Mouse (Mus musculus) thymus, postnatal 25 days (tissue): ENCODE results near the gene Ppp2ca.
"Not testable (repeated sequence)": the region's sequence is repeated elsewhere in the genome, so short reads cannot be mapped to it uniquely, and the experiment has no call there.

Experiments
- DNase-seq: peaks from one replicate; pipeline ENCODE4 v3.0.0; 2022

Ppp2ca gene

DNA sequence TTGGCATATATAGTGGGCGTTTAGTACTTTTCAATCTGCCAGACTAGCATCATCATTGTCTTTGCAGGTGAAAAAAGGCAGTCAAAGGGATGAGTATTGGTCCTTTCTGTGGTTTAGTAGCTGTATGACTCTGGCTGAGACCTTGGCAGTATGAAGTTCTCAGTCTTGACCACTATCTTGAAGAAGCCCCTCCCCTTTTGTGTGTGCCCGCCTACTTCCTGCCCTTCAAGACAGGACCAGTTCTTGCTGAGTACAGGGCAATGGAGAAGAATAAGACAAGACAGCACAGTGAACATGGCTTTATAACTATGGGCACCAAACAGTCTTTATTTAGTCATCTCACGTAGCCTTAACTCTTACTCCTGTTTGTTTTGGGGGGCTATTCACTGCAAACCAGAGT, 1.5 kb upstream of the Ppp2ca start:
- DNase-seq, result no peak

DNA sequence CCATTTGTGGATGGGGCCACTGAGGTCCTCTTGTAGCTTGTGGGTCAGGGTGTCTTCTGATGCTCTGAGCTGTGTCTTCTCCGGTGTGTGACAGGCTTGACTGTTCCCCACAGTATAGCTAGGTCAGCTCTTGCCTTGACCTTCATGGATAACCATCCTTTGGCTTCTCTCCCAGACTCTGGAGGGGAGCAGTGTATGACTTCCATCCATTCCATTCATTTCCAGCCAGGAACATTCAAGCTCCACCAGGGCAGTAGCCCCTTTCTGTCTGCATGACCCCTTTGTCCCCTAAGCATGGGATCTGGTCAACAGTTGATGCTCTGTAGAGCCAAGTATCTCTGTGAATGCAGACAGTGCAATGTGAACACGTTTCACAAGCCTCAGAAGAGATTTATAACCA, 885 bp upstream of the Ppp2ca start:
- DNase-seq, result no peak

DNA sequence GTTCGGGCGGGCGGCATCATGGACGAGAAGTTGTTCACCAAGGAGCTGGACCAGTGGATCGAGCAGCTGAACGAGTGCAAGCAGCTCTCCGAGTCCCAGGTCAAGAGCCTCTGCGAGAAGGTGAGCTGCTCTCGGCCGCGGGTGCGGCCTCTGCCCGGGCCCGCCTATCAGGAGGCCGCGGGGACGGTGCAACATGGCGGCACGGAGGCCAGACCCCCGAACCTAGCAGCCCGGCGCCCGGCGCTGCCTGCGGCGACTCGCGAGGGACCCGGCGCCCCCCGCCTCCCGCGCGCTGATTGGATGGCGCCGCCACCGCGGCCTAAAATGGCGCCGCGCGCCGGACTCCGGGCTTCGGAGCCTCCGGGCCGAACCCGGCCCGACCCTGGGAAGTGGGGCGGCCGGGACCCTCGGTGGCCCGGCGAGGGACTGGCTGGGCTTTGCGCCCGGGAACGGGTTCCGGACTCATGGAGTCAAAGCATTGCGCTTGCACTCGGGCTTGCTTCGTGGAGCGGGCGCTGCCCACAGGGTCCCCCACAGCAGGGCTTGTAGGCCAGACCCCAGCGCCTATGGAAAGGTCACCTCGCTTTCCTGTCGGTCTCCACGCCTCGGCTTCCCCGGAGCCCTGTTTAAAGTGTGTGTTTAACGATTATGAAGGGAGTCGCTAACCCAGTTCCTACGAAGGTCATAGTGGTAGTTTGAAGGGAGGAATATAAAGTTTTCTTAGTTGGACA, 715 bp downstream of the Ppp2ca start:
- peak; percentile 82 for DNase-seq

DNA sequence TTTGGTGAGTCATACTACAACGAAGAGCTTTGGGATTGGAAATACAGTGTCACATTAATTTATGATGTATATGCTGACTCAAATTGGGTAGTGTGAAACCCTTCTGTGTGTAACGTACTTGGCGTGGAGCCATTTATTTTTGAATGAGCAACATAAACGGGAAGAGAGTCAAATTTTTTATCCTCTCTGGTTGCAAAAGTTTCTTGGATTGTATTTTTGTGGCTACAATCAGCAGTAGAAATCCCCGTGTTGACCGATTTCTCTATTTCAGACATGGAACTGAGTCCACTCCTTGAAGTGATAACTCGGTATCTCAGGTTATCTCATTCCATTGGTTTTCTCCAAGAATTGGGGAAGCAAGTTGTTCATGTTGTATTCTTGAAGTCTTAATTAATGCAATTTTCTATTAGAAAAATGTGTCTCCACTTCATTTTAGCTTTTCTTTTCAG, 1.3 kb downstream of the Ppp2ca start:
- no peak for DNase-seq

DNA sequence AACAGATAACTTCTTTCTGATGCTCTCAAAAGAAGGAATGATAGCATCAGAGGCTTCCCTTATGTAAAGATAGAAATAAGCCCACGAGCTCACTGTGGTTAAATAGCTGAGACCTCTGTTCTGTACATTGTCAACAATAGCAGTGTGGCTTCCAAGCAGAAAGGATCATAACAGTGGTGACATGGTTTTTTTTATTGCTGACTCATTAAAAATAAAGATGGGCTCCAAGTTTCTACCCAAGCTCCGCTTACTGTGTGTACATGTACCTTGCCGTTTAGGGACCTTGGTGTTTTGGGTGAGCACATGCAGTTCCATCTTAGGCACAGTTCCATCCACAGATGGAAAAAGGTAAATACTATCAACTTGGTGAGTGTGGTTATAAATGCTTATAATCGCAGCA, 4.5 kb downstream of the Ppp2ca start:
- no peak for DNase-seq

DNA sequence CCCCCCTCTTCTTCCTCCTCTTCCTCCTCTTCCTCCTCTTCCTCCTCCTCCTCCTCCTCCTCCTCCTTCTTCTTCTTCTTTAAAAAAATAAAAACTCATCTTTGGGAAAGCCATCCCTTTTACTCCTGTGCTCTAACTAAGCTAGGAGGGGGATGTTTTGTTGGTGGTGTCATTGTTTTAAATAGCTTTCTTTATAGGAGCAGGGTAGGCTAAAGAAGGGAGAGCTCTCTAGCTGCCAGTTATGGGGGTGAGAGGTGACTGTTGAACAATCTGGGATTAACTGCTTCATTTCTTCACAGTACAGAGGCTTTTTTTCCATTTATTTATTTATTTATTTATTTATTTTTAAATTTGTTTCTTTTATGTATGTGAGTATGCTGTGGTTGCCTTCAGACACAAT, 7.0 kb downstream of the Ppp2ca start:
- no peak for DNase-seq

DNA sequence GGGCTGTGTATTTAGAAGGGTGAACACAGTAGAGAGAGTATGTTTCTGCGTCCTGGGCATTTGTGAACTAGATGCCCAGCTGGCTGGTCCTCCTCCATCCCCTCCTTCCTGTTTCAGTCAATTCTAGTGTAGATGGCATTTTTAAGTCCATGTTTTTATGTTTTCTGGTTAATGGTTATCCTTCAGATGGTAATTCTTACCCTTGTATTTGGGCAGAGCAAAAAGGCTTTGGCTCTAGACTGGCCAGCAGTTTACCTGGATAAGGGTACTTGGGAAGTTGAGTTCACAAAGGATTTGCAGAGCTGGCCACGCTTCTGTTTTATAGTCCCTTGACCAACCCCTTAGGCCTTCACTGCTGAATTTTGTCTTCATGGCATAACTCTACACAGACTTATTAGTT, 7.6 kb downstream of the Ppp2ca start:
- no peak for DNase-seq

DNA sequence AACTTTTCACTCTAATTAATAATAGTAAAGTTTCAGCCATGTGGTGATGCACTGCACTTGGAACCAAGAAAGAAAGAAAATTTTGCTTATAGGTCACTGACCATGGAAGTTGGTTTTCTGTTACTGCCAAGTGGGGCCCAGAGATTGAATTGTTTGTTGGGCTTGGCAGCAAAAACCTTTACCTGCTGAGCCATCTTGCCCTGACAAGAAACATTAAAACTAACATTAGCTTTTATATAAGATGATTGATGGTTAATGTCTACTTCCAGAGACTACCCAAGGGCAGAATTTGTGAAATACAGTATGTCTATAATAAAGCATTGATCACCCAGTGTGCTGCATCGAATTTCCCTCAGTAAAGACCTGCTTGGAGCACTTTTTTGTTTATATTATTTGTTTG, 8.0 kb downstream of the Ppp2ca start:
- no peak for DNase-seq

DNA sequence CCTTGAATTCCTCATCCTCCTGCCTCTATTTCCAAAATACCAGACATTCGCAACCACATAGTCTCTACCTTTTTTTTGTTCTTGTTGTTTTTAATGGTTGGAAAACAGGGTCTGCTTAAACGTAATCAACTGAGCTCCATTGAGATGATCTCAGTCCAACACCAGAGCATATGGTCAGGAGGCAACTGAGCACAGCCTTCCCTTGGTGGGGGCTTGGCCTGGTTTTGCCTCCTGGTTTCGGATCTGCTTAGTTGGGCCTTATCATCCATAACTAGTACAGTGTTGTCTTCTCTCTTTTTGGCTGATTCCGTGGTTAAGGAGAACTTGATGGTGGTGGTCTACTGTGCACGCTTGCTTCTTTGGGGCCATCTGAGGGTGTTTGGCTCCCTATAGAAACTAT, 10.3 kb downstream of the Ppp2ca start:
- DNase-seq, result no peak

DNA sequence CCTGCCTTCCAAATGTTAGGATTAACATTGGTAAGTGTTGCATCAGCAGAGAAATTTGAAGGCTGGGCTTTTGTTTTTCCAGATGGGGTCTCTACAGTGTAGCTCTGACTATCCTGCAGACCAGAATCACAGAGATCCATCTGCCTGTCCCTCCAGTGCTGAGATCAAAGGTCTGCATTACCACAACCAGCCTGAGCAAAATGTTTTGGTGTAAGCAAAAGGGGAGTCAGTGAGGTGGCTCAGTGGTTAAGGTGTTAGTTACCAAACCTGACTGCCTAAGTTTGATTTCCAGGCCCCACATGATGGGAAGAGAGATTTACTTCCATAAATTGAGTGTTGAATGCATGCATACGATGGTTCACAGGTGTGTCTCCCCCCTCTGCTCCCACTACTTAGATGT, 10.9 kb downstream of the Ppp2ca start:
- no peak for DNase-seq

DNA sequence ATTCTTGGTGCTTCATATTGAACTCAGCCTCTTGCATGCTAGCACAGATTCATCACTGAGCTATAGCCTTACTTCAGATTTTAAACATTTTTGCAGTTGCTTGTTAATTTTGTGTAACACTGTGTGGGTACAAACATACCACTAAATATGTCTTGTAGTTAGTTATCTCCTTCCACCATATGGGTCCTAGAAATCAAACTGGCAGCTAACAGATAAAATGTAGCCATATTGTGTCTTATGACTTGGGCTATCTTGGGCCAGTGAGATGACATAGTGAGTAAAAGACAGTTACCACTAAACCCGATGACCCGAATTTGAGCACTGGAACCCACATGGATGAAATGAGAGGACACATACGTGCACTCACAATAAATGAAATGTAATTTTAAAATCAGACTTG, 17.0 kb downstream of the Ppp2ca start:
- no peak for DNase-seq

DNA sequence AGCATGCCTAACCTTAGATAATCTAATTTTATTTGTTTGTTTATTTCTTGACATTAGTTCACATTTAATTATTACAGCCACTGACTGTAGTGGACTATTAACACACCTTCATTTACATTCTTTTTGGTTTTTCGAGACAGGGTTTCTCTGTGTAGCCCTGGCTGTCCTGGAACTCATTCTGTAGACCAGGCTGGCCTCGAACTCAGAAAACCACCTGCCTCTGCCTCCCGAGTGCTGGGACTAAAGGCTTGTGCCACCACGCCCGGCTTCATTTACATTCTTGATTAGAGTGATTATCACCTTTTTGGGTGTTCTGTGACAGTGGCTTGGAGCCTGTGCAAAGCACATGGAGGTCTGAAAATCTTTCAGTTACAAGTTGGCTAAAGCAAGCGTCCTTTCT, 17.6 kb downstream of the Ppp2ca start:
- DNase-seq, result not testable (repeated sequence)

DNA sequence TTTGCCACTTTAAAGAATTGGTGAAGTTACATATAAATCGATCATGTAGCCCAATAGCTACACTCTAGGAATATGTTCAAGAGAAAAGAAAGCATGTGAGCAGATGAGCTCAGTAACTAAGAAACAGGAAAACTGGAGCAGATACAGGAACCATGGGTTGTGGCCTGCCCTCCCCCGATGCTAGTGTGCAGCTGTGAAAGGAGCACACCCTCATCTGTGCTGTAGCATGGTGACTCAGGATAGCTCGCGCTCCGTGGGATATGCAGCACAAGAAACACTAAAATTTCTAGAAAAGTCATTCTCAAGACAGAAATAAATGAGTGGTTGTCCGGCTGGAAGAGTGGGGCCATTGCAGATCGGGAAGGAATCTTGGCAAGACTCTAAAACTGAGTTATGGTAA, 18.7 kb downstream of the Ppp2ca start:
- DNase-seq, result no peak

DNA sequence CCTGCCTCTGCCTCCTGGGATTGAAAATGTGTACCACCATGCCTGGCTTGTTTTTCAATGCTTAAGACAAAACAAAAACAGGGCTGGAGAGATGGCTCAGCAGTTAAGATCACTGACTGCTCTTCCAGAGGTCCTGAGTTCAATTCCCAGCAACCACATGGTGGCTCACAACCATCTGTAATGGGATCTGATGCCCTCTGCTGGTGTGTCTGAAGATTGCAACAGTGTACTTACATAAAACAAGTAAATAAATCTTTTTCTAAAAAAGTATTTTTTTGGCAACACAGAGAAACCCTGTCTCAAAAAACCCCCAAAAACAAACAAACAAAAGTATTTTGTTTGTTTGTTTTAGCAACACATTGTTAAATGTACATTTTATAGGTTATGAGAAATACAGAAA, 21.9 kb downstream of the Ppp2ca start:
- DNase-seq, result not testable (repeated sequence)

DNA sequence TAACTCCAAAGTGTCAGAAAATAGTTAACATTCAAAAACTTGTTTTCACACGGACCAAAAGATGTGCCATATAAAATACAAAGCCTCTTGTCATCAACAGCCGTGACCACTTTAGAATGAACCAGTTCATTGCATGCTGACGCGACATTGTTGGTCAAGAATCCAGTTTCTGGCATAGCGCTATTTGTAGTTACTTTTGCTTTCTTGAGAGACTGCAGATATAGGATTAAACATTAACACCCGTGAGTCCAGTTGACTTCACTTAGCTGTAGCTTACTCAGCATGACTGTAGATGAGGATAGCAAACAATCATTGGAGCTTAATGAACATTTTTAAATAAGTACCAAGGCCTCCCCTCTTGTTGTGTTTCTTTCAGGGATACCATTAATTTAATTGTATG, 23.6 kb downstream of the Ppp2ca start:
- no peak for DNase-seq

DNA sequence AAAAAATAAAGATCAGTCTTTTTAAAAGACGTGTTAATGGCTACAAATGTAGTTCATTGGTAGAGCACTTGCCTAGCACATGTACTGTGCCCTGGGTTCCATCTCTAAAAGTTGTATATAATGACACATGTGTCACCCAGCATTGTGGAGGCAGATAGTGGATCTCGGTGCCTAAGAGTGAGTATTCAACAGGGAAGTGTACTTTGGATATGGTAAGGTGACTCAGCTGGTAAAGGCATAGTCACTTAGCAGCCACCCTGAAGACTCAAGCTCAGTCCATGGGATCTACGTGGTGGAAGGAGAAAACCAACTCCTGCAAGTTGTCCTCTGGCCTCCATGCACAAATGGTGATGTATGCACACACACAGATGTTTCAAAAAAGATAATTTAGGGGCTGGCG, 26.0 kb downstream of the Ppp2ca start:
- no peak for DNase-seq

DNA sequence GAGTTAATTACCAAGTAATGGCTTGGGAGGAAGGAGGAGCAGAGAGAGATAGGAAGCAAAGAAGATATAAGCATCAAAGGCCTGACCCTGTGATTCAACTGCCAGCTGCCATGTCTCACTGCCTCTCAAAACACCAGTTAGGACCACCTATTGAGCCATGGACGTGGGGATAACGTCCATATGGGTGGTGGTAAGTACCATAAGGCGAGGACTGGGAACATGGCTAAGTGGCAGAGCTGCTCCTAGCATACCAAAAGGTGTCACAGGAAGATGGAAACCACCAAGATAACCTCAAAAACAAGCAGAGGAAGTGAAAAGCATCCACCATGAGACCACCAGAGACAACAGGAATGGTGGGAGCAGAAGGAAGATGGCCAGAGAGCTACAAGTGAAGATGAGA, 28.7 kb downstream of the Ppp2ca start:
- no peak for DNase-seq

DNA sequence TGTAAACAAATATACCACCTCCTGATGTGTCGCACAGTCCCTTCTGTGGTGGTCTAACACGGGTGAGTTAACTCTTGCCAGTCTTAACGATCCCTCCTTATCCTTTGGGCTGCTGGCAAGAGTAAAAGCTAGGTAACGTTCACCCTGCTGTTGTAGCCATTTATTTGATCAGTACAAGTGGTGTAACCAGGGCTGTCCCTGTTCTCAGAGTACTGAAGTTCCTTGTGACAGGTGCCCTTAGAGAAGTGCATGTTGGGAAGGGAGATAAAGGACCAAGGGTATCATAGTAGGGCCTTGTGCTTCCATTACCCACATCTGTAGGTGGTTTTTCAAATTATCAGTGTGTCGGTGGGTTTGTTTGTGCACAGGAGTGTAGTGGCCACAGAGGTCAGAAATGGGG, 29.3 kb downstream of the Ppp2ca start:
- DNase-seq, result no peak

DNA sequence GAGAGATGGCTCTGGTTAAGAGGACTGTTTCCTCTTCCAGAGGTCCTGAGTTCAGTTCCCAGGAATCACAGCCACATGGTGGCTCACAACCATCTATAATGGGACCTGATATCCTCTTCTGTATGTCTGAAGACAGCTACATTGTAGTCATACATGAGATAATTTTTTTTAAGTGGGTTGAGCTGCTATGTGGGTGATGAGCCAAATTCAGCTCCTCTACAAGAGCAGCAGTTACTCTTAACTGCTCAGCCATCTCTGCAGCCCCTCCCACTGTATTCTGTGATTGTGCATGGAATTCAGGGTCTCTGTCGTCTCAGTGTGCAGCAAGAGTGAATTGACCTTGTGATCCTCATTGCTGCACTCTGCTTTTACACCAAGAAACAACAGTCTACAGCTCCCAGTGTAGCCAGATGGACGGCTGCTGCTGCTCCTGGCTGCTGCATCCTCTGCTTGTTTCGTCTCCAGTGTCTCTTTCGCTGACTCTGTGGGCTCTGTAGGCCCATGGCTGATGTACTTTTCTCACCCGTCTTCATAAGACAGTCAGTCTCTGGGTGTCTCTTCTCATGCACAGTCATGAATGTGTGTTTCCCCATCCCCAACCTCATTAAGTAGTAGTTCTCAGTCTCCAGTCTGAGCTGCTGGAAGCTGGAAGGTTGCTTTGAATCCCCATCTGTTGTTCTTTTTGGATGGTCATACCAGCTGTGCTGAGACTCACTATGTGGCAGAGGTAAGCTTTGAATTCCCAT, 30.0 kb downstream of the Ppp2ca start:
- no peak for DNase-seq

DNA sequence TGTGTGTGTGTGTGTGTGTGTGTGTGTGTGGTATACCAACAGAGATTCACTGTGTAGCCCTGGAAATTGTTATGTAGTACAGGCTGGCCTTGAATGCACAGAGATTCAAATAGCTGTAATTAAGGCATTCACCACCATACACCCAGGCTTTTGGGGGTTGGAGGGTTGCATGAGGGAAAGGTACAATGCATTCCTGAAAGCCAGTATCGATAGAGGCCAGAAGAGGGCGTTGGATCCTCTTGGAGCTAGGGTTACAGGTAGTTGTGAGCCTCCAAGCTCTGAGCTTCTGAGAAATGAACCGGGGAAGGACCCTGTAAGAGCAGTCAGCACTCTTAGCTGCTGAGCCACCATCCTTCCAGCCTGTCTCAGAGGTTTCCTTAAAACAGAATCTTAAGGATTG, 30.7 kb downstream of the Ppp2ca start:
- no peak for DNase-seq

DNA sequence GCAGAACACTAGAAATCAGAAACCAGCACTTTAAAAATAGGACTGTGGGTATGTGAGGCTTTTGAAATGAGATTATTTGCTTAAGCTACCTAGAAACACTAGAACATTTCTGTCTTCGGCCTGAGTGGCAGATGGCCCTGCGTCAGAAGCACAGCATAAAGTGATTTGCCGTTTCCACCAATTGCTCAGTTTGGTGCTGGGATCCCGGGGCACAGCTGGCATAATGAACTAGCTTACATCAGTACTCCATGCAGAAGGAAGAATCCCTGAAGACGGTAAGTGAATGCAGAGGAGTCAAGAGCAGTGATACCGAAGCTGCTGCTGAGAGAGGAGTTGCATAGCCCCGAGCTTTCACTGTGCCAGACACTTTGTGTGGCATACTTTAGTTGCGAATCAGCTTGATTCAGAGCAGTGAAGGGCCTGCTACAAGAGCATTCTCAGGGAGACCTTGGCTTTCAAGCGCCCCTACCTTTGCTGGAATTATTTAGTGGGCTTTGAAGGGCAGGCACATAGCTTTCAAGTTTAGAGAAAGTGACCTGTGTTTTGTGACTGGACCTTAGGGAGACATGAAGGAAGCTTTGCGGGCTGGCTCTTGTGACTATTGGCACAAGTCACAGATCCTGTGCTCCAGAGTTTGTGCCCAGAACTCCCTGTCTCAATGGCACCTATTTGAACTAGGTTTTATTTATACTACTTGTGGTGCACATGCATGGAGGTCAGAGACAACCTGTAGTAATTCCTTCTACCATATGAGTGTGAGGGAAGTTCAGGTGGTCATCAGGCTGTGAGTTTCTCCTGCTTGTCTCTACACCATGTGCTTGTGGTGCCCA, 31.4 kb downstream of the Ppp2ca start:
- no peak for DNase-seq

DNA sequence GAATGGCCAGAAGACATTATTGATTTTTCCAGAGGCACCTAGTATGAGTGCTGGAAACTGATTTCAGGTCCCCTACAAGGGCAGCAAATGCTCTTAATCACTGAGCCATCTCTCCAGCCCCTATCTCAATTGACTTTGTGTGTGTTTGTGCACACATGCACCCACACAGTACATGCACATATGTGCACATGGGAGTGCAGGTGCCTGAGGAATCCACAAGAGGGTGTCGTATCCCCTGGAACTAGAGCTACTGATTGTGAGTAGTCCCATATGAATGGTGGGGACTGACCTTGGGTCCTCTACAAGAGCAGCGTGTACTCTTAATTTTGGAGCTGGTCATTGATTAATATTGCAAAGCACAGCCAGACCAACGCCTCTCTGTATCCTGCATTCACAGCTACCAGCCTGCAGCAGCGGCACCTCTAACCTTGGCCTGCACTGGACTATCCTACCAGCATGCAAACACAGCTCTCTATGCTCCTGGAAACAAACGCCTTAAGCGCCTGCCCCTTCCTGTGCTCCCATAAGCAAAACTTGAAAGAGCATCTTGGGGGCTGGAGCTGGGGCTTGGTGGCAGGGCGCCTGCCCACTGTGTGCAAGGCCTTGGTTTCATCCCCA, 32.1 kb downstream of the Ppp2ca start:
- no peak for DNase-seq

DNA sequence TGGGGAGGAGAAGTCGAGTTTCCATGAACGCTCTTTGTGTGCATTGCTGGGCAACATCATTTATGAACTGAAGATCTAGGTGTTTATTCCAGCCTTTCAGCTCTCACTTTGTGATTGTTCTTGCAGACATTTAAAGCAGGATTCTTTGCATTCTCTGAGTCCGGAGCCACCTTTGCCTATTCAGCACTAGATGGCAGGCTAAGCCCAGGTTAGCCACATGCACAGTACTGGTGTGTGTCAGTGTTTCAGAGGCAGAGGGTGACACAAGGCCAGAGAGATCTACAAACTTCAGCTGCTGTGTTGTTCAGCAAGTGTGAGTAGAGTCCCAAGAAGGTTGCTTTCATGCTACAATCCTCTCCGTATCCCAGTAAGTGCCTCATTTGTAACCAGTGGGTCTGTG, 45.2 kb downstream of the Ppp2ca start:
- peak; percentile 57 for DNase-seq
